Mouse (Mus musculus) heart, embryonic 14.5 days (tissue): Measurements from ENCODE around the gene Fbxo47. TPM values are rescaled to one million over a fixed set of nuclear protein-coding genes. Genes with fewer than 3 reads are reported as not detected.

Source experiments
- ATAC-seq: fragments of 200-750 bp; cut with Nextera tagmentation; 2 replicates; pipeline ENCODE4 v1.8.0; 2017; ENCODE audit warnings: low read depth, moderate TSS enrichment; ENCODE audit not compliant: insufficient number of reproducible peaks, insufficient read depth, low FRiP score
- H3K27ac ChIP-seq, 2 experiments: fragments of 200-500 bp in 1 of 2; fragments of 300-500 bp in 1 of 2; sonication (generic) in 1 of 2; replicated peaks in 1 of 2; 2 replicates each; pipeline ENCODE4 v1.5.1; 2012 to 2014; ENCODE audit warnings: low read depth in 2 of 2, low read length in 2 of 2, control low read depth in 1 of 2, mild to moderate bottlenecking in 1 of 2, mixed read lengths in 1 of 2; ENCODE audit not compliant: control insufficient read depth in 1 of 2, insufficient read depth in 1 of 2
- H3K27me3 ChIP-seq: fragments of 300-500 bp; sonication (generic); 2 replicates; pipeline ENCODE4 v1.6.1; 2014; ENCODE audit warnings: mild to moderate bottlenecking, low read length, control low read depth; ENCODE audit not compliant: control insufficient read depth, insufficient read depth
- H3K36me3 ChIP-seq: fragments of 300-500 bp; sonication (generic); 2 replicates; pipeline ENCODE4 v1.6.1; 2014; ENCODE audit warnings: mild to moderate bottlenecking, control low read depth, low read length, mixed read lengths; ENCODE audit not compliant: control insufficient read depth, insufficient read depth
- H3K4me1 ChIP-seq, 2 experiments: fragments of 200-500 bp in 1 of 2; fragments of 300-500 bp in 1 of 2; sonication (generic) in 1 of 2; 2 replicates each; pipeline ENCODE4 v1.6.1; 2012 to 2014; ENCODE audit warnings: low read length in 2 of 2, control low read depth in 1 of 2, mixed read lengths in 1 of 2; ENCODE audit not compliant: control insufficient read depth in 2 of 2, insufficient read depth in 2 of 2
- H3K4me2 ChIP-seq: fragments of 300-500 bp; sonication (generic); 2 replicates; pipeline ENCODE4 v1.6.1; 2014; ENCODE audit warnings: mild to moderate bottlenecking, low read length
- H3K4me3 ChIP-seq, 2 experiments: fragments of 200-500 bp in 1 of 2; fragments of 300-500 bp in 1 of 2; sonication (generic) in 1 of 2; 2 replicates each; pipeline ENCODE4 v1.5.1; 2012 to 2014; ENCODE audit warnings: low read length in 2 of 2, mild to moderate bottlenecking in 2 of 2, control low read depth in 1 of 2, low read depth in 1 of 2, moderate library complexity in 1 of 2; ENCODE audit not compliant: control insufficient read depth in 1 of 2, insufficient read depth in 1 of 2
- H3K9ac ChIP-seq: fragments of 300-500 bp; sonication (generic); 2 replicates; pipeline ENCODE4 v1.6.1; 2014; ENCODE audit warnings: mild to moderate bottlenecking, low read length
- H3K9me3 ChIP-seq: fragments of 300-500 bp; sonication (generic); 2 replicates; pipeline ENCODE4 v1.6.1; 2016; ENCODE audit warnings: low read length, control low read depth; ENCODE audit not compliant: control insufficient read depth
- WGBS: fragments of 180-500 bp; shearing (Covaris S2); extraction: QIAGEN DNeasy Blood & Tissue Kit; methylation state at CpG from one replicate; pipeline ENCODE4 v1.1.7; 2014; 5-methylcytosine and 5-hydroxymethylcytosine counted together
- polyA plus RNA-seq: library from polyadenylated mRNA; unstranded; fragments of >200 nt; fragmentation: Nextera tagmentation; extraction: Ambion mirVana; gene quantifications from 2 replicates; pipeline ENCODE4 v1.2.1, GENCODE M21; 2014

Fbxo47 gene
- polyA plus RNA-seq, 1 experiment from 2014 or later: 1.2 TPM

DNA sequence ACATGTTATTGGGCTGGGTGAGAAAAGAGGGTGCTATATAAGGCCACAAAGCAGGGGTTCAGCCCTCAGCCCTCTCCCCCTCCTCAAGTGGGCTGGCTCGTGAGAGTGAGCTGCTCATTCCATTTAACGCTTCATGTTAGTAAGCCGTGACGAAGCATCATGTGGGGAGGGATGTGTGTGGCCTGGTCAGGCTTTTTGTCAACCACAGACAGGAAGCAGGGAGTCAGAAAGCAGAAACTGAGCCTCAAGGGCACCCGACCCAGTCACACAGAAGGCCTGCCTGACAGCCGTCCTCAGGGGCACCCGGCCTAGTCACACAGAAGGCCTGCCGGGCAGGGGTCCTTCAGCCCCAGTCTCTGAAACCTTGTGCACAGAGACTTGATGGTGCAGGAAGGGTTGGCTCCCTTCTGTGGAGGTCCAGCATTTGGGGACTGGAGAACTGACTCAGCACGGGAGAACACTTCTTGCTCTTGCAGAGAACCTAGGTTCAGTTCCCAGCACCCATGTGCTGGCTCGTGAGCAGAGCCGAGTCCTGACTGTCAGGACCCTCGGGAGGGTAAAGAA, 54.0 kb downstream of the Fbxo47 start:
- Histone ChIP-seq H3K9ac (no peak overlapping the region), H3K36me3 (peaks cover 84% of the 10 kb centered on the region), H3K4me1 (peaks cover 0 to 3% of the 10 kb centered on the region in 2 experiments; a peak in 1 of 4 replicates)

DNA sequence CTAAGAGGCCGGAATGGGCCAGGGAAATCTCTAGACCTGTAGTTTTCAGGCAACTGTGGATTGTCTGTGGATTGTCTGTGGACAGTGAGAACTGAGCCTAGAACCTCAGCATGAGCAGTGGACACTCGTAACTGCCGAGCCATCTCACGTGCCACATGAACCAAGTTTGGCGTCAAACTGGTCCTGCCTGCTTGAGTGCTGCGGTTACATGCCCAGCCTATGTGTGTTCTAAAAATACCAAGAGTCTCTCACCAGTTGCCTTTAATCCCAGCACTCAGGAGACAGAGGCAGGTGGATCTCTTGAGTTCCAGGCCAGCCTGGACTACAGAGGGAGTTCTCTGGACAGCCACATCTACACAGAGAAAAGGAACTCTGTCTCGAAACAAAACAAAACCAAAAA, 54.6 kb downstream of the Fbxo47 start:
- H3K27ac ChIP-seq: no peak overlapping the region
- H3K27me3 ChIP-seq: no peaks in the 10 kb centered on the region
- peaks cover 84% of the 10 kb centered on the region for H3K36me3 ChIP-seq
- no peak for ATAC-seq
- peaks cover 0 to 3% of the 10 kb centered on the region in 2 experiments; a peak in 1 of 4 replicates for H3K4me1 ChIP-seq
- no peak overlapping the region for H3K4me2 ChIP-seq
- H3K4me3 ChIP-seq: no peak overlapping the region
- H3K9me3 ChIP-seq: no peaks in the 10 kb centered on the region
- no peak overlapping the region for H3K9ac ChIP-seq
- 75% methylated on average over 7 of the region's 7 CpGs for WGBS

More for the DNA sequence above, 54.0 kb downstream of the Fbxo47 start:
- no peak for ATAC-seq
- Histone ChIP-seq H3K27me3 (no peaks in the 10 kb centered on the region), H3K27ac (no peak overlapping the region), H3K4me3 (no peak overlapping the region), H3K9me3 (no peaks in the 10 kb centered on the region), H3K4me2 (no peak overlapping the region)
- WGBS: 86% methylated on average over 12 of the region's 12 CpGs

DNA sequence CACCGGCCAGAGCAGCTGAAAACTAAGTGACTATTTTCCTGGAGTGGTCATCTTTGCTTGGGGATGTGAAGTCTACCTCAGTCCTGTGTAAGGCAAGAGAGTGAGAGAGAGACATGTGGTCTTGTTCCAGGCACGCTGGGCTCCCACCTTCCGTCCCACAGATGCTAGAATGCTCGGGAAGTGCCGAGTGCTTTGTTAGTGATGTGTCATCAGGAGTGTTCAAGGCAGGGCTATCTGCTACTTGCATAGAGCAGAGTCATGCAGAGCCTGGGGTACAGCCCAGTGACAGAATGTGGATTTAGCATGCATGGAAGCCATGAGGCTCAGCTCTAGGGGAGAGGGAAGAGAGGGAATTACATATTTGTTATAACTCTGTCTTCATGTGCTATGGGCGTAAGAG, 56.3 kb downstream of the Fbxo47 start:
- no peak for ATAC-seq
- peaks cover 83% of the 10 kb centered on the region for H3K36me3 ChIP-seq
- WGBS: 51% methylated on average over 6 of the region's 6 CpGs

DNA sequence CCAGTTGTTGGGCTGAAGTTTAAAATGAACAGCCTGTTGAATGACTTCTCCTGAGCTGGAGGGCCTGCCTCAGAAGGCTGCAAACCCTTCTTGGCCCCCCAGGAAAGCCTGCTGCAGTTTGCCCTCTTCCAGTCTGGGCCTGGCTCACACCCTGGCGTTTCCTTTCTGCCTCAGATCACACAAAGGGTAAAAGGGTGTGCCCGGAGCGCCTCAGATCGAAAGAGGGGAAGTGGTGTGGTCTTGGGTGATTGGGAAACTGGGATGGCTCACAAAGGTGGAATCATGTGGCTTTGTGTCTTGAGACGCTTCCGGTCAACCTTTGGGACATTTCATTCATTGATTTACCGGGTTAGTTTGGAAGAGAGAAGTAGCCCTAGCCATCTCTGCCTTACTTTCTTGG, 57.5 kb downstream of the Fbxo47 start:
- ATAC-seq: no peak
- peaks cover 1 to 3% of the 10 kb centered on the region in 2 experiments; a peak in 3 of 4 replicates for H3K4me1 ChIP-seq

More for the DNA sequence above, 56.3 kb downstream of the Fbxo47 start:
- H3K4me3 ChIP-seq: no peak overlapping the region
- H3K4me1 ChIP-seq: peaks cover 0 to 3% of the 10 kb centered on the region in 2 experiments; a peak in 1 of 4 replicates
- no peak overlapping the region for H3K27ac ChIP-seq
- H3K9ac ChIP-seq: no peak overlapping the region
- H3K9me3 ChIP-seq: no peaks in the 10 kb centered on the region
- H3K27me3 ChIP-seq: no peaks in the 10 kb centered on the region
- H3K4me2 ChIP-seq: no peak overlapping the region

DNA sequence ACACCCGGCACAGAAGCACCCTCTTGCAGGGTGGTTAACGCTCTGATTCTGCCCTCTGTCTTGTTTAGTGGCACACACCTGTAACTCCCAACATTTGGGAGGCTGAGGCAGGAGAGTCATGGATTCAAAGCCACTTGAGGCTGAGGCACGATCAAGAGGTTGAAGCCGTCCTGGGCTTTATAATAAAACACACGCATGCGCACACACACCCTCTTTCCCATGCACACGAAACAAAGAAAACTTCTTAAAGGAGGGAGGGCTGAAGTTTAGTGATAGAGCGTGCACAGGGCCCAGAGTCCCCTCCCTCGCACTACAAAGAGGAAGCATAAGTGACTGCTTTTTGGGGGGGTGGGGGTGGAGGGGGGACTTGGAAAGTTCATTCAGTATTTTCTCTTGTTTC, 58.0 kb downstream of the Fbxo47 start:
- no peak overlapping the region for H3K4me2 ChIP-seq
- ATAC-seq: no peak
- no peaks in the 10 kb centered on the region for H3K9me3 ChIP-seq
- peaks cover 76% of the 10 kb centered on the region for H3K36me3 ChIP-seq
- H3K4me3 ChIP-seq: no peak overlapping the region
- 83% methylated on average over 9 of the region's 9 CpGs for WGBS
- no peak overlapping the region for H3K9ac ChIP-seq
- H3K27me3 ChIP-seq: no peaks in the 10 kb centered on the region
- peaks cover 5 to 8% of the 10 kb centered on the region in 2 experiments for H3K4me1 ChIP-seq
- H3K27ac ChIP-seq: no peak overlapping the region

More for the DNA sequence above, 57.5 kb downstream of the Fbxo47 start:
- no peaks in the 10 kb centered on the region for H3K27me3 ChIP-seq
- no peak overlapping the region for H3K4me3 ChIP-seq
- 76% methylated on average over 7 of the region's 7 CpGs for WGBS
- no peaks in the 10 kb centered on the region for H3K9me3 ChIP-seq
- no peak overlapping the region for H3K9ac ChIP-seq
- H3K27ac ChIP-seq: no peak overlapping the region
- H3K36me3 ChIP-seq: peaks cover 76% of the 10 kb centered on the region
- no peak overlapping the region for H3K4me2 ChIP-seq

DNA sequence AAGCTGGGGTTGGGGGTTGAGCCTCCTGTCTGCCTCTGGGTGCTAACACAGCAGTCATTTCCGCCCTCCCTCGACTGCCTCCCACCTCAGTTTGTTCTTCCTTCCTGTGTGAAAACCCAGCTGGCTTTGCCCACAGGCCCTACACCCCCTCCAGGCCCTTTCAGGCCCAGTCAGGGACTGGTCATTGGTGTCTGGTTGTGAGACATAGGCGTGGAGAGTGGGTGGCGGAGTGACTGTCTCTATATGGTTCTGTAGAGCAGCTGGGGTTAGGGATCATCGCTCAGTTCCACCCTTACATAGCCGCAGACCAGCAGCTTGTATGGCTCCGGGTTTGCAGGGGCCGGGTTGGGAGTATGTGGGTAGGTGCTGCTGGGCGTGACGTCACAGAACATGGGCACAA, 58.7 kb downstream of the Fbxo47 start:
- Histone ChIP-seq H3K9ac (no peak overlapping the region), H3K27ac (no peak overlapping the region), H3K9me3 (no peaks in the 10 kb centered on the region), H3K27me3 (no peaks in the 10 kb centered on the region), H3K36me3 (peaks cover 75% of the 10 kb centered on the region), H3K4me2 (no peak overlapping the region), H3K4me1 (peaks cover 11 to 12% of the 10 kb centered on the region in 2 experiments), H3K4me3 (no peak overlapping the region)
- no peak for ATAC-seq
- 80% methylated on average over 10 of the region's 10 CpGs for WGBS

DNA sequence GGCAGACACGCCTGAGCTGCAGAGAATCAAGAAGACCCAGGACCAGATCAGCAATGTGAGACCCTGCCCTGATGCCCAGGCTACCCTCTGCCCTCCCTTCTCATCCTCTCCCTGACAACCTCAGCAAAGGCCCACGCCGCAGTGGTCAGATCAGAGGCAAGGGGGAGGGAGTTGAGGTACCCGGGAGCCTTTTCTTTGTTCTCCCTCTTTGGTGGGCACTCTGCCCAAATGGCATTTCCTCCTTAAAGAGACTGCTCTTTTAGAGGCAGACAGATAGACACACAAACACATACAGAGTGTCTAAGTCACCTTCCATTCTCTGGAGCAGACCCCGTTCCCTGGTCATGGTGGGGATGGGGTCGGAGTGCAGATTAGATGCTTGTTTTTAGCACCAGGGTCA, 59.1 kb downstream of the Fbxo47 start:
- Histone ChIP-seq H3K4me1 (peaks cover 12 to 13% of the 10 kb centered on the region in 2 experiments), H3K9me3 (no peaks in the 10 kb centered on the region), H3K27ac (no peak overlapping the region), H3K36me3 (peaks cover 72% of the 10 kb centered on the region), H3K4me3 (no peak overlapping the region), H3K9ac (no peak overlapping the region), H3K4me2 (no peak overlapping the region), H3K27me3 (no peaks in the 10 kb centered on the region)
- no peak for ATAC-seq
- WGBS: 62% methylated on average over 6 of the region's 6 CpGs

DNA sequence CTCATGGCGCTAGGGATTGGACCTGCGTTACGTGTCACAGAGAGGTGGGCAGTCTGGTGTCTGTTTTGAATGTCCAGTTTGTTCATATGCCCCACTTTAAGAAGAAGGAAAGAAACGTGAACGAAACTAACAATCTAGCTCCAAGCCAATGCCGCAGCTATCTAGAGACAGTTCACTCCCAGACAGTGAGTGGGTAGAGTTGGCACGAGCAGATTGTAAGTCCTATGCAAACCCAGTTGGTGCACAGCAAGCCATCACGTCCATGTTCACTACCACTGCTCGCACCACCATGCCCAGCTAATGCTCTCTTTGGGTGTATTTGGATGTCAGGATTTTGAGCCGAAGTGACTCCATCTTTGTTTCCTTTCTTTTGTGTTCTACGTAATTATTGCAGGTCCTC, 59.8 kb downstream of the Fbxo47 start:
- ATAC-seq: no peak
- WGBS: 92% methylated on average over 11 of the region's 11 CpGs
- H3K9ac ChIP-seq: no peak overlapping the region
- no peaks in the 10 kb centered on the region for H3K9me3 ChIP-seq
- H3K4me2 ChIP-seq: no peak overlapping the region
- H3K27me3 ChIP-seq: no peaks in the 10 kb centered on the region
- no peak overlapping the region for H3K27ac ChIP-seq
- H3K4me1 ChIP-seq: peaks cover 14 to 20% of the 10 kb centered on the region in 2 experiments
- no peak overlapping the region for H3K4me3 ChIP-seq
- H3K36me3 ChIP-seq: peaks cover 68% of the 10 kb centered on the region
